Mouse (Mus musculus) small intestine, adult 2 months (tissue): ENCODE measurements around the gene Slc26a8.

Experiments
- CTCF ChIP-seq: fragments of 200-500 bp; IDR thresholded peaks from 2 replicates; pipeline ENCODE4 v1.5.1; 2012; ENCODE audit warnings: low read depth, mild to moderate bottlenecking, control low read depth, inconsistent platforms, low read length, moderate library complexity, mixed read lengths; ENCODE audit not compliant: insufficient replicate concordance, insufficient read length; ENCODE audit errors: extremely low read depth
- POLR2A ChIP-seq: fragments of 200-500 bp; IDR thresholded peaks from 2 replicates; pipeline ENCODE4 v1.6.1; 2012; ENCODE audit warnings: low read depth, mild to moderate bottlenecking, control low read depth, inconsistent platforms, low read length, moderate library complexity

DNA sequence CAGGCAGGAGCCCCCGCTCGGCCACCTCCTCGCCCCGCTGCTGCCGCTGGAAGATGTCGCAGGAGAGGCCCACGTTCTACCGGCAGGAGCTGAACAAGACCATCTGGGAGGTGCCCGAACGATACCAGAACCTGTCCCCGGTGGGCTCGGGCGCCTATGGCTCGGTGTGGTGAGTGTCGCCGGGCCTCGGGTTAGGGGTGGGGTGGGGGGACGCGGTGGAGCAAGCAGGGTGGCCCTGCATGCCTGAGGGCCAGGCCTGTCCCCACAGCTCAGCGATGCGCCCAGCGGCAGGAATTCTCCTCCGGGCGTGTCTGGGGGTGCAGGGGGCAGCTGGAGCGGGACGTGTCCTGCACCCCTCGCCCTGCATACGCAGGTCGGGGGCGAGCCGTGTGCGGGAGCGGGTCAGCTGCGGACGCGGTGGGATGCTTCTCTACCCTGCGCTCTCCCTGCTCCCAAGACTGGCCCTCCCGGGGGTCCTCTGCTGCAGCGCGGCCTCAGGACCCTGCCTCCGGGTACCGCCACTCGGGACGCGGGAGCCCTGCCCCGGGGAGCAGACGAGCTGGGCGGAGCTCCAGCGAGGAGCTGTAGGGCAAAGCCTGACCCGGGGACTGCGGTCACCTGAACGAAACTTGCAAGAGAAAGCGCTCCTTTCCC lies 1.8 kb upstream of the Slc26a8 start:
- no peak for TF ChIP-seq CTCF
- TF ChIP-seq POLR2A, result no peak
